Mouse (Mus musculus): ENCODE measurements around the gene Prss36. TPM values are rescaled to one million over a fixed set of nuclear protein-coding genes. Genes with fewer than 3 reads are reported as not detected.
"Not testable (repeated sequence)": the region's sequence is repeated elsewhere in the genome, so short reads cannot be mapped to it uniquely, and the experiment has no call there.

The Prss36 gene
- polyA plus RNA-seq, 1 experiment from 2014 or later: 10.6 TPM

DNA sequence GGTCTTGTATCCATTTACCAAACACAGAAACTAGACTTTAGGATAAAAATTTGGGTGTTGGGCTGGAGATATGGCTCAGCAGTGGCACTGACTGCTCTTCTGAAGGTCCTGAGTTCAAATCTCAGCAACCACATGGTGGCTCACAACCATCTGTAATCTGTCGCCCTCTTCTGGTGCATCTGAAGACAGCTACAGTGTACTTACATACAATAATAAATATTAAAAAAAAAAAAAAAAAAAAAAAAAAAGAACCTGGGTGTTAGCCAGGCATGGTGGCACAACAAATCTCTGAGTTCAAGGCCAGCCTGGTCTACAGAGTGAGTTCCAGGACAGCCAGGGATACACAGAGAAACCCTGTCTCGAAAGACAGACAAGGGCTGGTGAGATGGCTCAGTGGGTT lies 4.4 kb downstream of the Prss36 start:
- H3K4me2 ChIP-seq; H3K9me3 ChIP-seq (replicated peaks; ENCODE audit: control insufficient read depth, low read length); H3K4me1 ChIP-seq (ENCODE audit: control insufficient read depth, insufficient read depth, low read length); H3K27ac ChIP-seq (ENCODE audit: low read depth, low read length); ATAC-seq (replicated peaks; ENCODE audit: insufficient number of reproducible peaks, low FRiP score, low TSS enrichment); H3K9ac ChIP-seq (ENCODE audit: low read depth, low read length); H3K4me3 ChIP-seq (ENCODE audit: low read depth, low read length); H3K36me3 ChIP-seq (ENCODE audit: control insufficient read depth, insufficient read depth, low read length): not testable (repeated sequence)
- 53% methylated on average over 2 of the region's 2 CpGs for WGBS (ENCODE audit: insufficient replicate concordance)
- H3K27me3 ChIP-seq (ENCODE audit: control insufficient read depth, insufficient read depth, low read length): peaks cover 30% of the 10 kb centered on the region

DNA sequence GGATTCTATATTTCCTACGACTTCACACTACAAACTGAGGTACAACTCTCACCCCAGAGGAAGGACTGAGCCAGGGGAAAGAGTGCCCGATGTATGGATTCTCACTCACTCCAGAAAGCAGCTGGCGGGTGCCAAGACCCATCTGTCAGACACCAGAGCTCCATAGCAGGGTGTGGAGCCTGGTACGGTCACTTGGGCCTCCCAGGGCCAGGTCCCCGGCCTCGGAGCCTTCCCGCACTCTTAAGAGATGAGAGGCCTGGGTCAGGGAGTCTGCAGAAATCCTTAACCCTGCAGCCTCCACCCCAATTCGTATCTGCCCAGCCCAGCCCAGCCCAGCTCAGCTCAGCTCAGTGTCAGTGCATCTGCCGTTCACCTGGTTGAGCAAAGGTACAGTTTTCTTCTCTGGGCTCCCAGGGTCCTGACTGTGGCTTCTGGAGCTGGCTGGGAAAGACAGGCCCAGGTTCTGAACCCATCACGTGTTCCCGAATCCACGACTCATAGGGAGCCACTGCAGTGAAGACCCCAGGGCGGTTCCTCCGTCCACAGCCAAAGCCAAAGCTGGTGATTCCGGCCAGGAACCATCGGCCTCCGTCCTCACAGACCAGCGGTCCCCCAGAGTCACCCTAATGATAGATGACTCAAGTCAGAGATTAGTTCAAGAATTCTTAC lies 10.2 kb downstream of the Prss36 start:
- Histone ChIP-seq H3K9me3 (replicated peaks; ENCODE audit: control insufficient read depth, low read length) (no peaks in the 10 kb centered on the region), H3K4me3 (ENCODE audit: low read depth, low read length) (peak overlapping the region; percentile 65), H3K4me1 (ENCODE audit: control insufficient read depth, insufficient read depth, low read length) (peaks cover 5% of the 10 kb centered on the region; the same call in 1 of the 2 replicates), H3K36me3 (ENCODE audit: control insufficient read depth, insufficient read depth, low read length) (no peaks in the 10 kb centered on the region), H3K27ac (ENCODE audit: low read depth, low read length) (no peak overlapping the region), H3K4me2 (peak overlapping the region; percentile 96), H3K27me3 (ENCODE audit: control insufficient read depth, insufficient read depth, low read length) (no peaks in the 10 kb centered on the region), H3K9ac (ENCODE audit: low read depth, low read length) (peak overlapping the region; percentile 85)
- no peak for ATAC-seq (replicated peaks; ENCODE audit: insufficient number of reproducible peaks, low FRiP score, low TSS enrichment)
- WGBS (ENCODE audit: insufficient replicate concordance): 53% methylated on average over 18 of the region's 18 CpGs

DNA sequence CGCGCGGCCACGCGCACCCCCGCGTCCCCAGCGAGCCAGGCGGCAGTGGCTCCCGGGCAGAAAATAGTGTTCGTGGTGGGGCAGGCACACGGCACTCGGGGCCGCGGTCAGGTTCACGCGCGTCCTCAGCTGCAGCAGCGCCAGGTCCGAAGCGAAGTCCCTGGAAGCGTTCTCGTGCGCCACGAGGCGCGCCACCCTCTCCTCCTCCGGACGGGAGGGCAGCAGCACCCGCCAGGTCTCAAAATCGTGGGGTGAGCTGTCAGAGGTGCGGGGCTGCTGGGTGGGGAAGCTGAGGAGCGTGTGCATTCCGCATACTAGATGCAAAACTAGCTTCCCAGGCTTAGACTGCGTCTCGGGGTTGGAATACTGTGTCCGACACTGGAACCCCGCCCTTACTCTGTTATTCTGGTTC lies 10.8 kb downstream of the Prss36 start:
- under 1% methylated on average over 38 of the region's 38 CpGs for WGBS (ENCODE audit: insufficient replicate concordance)
- H3K9ac ChIP-seq (ENCODE audit: low read depth, low read length): peak overlapping the region; percentile 85
- ATAC-seq (replicated peaks; ENCODE audit: insufficient number of reproducible peaks, low FRiP score, low TSS enrichment): peak; percentile 41
- 0 out of 2 replicates have a peak overlapping the region, but pooled peaks have one; percentile 35 for H3K27ac ChIP-seq (ENCODE audit: low read depth, low read length)
- H3K27me3 ChIP-seq (ENCODE audit: control insufficient read depth, insufficient read depth, low read length): no peaks in the 10 kb centered on the region
- H3K4me1 ChIP-seq (ENCODE audit: control insufficient read depth, insufficient read depth, low read length): peaks cover 5% of the 10 kb centered on the region; the same call in 1 of the 2 replicates
- no peaks in the 10 kb centered on the region for H3K36me3 ChIP-seq (ENCODE audit: control insufficient read depth, insufficient read depth, low read length)
- H3K4me3 ChIP-seq (ENCODE audit: low read depth, low read length): peak overlapping the region; percentile 65
- H3K4me2 ChIP-seq: peak overlapping the region; percentile 96
- H3K9me3 ChIP-seq (replicated peaks; ENCODE audit: control insufficient read depth, low read length): no peaks in the 10 kb centered on the region

DNA sequence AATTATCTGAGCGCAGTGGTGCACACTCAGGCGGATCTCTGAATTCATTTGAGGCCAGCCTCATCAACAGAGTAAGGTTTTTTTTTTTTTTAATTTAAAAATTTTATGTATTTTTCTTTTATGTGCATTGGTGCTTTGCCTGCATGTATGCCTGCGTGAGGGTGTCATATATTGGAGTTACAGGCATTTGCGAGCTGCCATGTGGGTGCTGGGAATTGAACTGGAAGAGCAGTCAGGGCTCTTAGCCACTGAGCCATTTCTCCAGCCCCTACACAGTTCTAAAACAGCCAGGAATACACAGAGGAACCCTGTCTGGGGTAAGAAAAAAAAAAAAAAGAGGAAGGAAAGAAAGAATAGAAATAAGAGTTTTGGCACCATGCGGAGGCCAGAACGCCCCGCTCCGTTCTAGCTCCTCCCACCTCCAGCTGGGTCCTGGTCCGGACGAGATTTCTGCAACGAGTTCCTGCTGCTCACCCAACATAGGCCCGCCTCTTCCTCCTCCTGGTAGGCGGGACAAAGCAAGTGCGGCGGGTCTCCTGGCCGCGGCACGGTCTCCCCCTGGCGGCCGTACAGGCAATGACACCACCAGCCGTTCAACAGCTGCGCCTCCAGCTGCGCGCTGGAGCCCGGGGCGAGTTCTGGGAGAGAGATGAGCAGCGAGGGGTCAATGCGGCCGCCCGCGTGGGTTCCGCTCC lies 11.3 kb downstream of the Prss36 start:
- Histone ChIP-seq H3K36me3 (ENCODE audit: control insufficient read depth, insufficient read depth, low read length) (no peaks in the 10 kb centered on the region), H3K4me2 (peak overlapping the region; percentile 96), H3K4me1 (ENCODE audit: control insufficient read depth, insufficient read depth, low read length) (peaks cover 5% of the 10 kb centered on the region; the same call in 1 of the 2 replicates), H3K9ac (ENCODE audit: low read depth, low read length) (peak overlapping the region; percentile 85), H3K4me3 (ENCODE audit: low read depth, low read length) (peak overlapping the region; percentile 65), H3K27me3 (ENCODE audit: control insufficient read depth, insufficient read depth, low read length) (0 out of 2 replicates have a peak, but pooled peaks cover 3% of the 10 kb centered on the region), H3K9me3 (replicated peaks; ENCODE audit: control insufficient read depth, low read length) (no peaks in the 10 kb centered on the region), H3K27ac (ENCODE audit: low read depth, low read length) (no peak overlapping the region)
- ATAC-seq (replicated peaks; ENCODE audit: insufficient number of reproducible peaks, low FRiP score, low TSS enrichment): peak; percentile 92
- WGBS (ENCODE audit: insufficient replicate concordance): 7% methylated on average over 32 of the region's 32 CpGs

DNA sequence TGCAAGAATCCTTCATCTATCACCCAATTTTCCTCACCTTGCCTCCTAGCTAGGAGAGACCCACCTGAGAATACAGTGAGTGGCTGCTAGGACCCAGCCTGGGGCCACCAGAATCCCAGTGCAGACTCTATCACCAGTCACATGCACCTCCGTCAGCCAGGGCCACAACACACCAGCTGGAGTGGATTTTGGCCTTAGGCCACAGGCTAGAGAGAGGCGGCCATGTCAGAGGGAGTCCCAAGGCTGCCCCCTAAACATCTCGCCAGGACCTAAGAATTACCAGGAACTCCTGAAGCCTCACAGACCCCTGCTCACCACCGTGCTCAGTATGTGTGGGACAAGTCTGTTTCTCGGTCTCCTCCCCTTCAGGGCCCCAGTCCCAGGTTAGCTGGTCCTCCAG lies 12.4 kb downstream of the Prss36 start:
- H3K9me3 ChIP-seq (replicated peaks; ENCODE audit: control insufficient read depth, low read length): no peaks in the 10 kb centered on the region
- H3K4me3 ChIP-seq (ENCODE audit: low read depth, low read length): no peak overlapping the region
- H3K4me2 ChIP-seq: no peak overlapping the region
- H3K27ac ChIP-seq (ENCODE audit: low read depth, low read length): no peak overlapping the region
- no peak overlapping the region for H3K9ac ChIP-seq (ENCODE audit: low read depth, low read length)
- H3K4me1 ChIP-seq (ENCODE audit: control insufficient read depth, insufficient read depth, low read length): peaks cover 7% of the 10 kb centered on the region; the same call in 1 of the 2 replicates
- H3K27me3 ChIP-seq (ENCODE audit: control insufficient read depth, insufficient read depth, low read length): peaks cover 8% of the 10 kb centered on the region; the same call in 1 of the 2 replicates
- 78% methylated on average over 5 of the region's 5 CpGs for WGBS (ENCODE audit: insufficient replicate concordance)
- H3K36me3 ChIP-seq (ENCODE audit: control insufficient read depth, insufficient read depth, low read length): no peaks in the 10 kb centered on the region
- no peak for ATAC-seq (replicated peaks; ENCODE audit: insufficient number of reproducible peaks, low FRiP score, low TSS enrichment)

DNA sequence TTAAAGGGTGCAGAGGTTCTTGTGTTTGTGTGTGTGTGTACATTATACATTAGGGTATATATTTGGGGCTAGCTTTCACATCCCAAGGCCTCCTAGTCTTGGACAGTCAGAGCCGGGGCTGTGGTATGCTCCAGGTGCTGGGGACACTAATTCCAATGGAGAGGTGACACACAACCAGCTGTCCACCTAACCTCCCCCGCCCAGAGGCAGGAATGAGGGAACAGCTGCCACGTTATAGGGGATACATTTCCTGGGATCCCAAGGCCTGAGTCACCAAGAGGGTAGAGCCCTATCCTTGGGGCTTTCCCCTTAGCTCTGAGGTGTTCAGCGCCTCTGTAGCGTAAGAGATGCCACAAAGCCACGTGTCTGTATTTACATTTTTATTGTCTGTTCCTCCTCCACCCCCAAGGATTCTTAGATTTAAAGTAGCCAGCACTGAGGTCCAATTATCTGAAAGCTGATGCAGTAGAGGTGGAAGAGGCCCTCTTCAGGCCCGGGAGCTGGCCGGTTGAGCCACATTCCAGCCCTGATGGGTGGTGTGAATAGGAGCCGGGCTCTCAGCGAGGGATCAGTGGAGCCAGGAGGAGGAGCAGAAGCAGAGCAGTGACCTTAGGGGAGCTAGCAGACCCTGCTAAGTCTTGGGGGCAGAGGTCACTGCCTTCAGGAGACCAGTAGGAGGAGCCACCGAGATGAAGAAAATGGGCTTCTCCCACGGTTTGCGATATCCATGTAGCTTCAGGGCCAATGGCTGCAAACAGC lies 14.1 kb downstream of the Prss36 start:
- Histone ChIP-seq H3K36me3 (ENCODE audit: control insufficient read depth, insufficient read depth, low read length) (no peaks in the 10 kb centered on the region), H3K4me1 (ENCODE audit: control insufficient read depth, insufficient read depth, low read length) (peaks cover 7% of the 10 kb centered on the region; the same call in 1 of the 2 replicates), H3K27me3 (ENCODE audit: control insufficient read depth, insufficient read depth, low read length) (peaks cover 17% of the 10 kb centered on the region), H3K27ac (ENCODE audit: low read depth, low read length) (no peak overlapping the region), H3K9ac (ENCODE audit: low read depth, low read length) (no peak overlapping the region), H3K4me2 (no peak overlapping the region), H3K9me3 (replicated peaks; ENCODE audit: control insufficient read depth, low read length) (no peaks in the 10 kb centered on the region), H3K4me3 (ENCODE audit: low read depth, low read length) (no peak overlapping the region)
- WGBS (ENCODE audit: insufficient replicate concordance): 23% methylated on average over 13 of the region's 13 CpGs
- ATAC-seq (replicated peaks; ENCODE audit: insufficient number of reproducible peaks, low FRiP score, low TSS enrichment): no peak

DNA sequence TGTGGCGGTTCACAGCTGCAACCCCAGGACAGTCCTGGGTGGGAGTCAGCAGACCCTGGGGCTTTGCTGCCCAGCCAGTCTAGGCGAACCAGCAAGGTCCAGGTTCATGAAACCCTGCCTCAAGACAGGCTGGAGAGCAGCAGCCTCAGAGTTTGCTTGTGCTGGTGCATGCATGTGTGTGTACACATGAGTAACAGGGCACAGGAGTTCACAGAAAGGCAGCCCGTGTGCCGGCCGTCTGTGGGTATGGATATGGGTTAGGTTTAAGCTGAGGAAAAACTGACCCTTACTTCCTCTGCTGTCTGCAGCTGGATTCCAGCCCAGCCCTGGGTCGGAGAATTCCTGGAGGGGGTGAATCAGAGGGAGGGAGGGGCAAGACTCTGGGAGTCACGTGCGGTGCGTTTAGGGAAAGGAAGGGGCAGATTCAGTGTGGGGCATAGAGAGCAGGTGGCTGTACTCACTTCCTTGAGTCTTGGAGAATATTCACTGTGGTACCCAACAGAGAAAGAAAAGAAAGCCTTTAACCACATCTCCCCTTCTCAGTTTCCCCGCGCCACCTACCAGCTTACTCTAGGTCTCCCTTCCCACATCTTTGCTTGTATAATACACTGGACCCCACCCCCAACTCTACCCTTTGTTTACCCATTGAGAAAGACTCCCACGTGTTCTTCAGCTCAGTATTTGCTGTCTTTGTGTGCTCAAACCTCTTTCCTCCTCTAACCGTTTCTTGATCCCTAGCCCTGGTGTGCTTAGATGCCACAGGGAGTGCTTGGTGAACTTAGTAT lies 15.0 kb downstream of the Prss36 start:
- Histone ChIP-seq H3K4me3 (ENCODE audit: low read depth, low read length) (no peak overlapping the region), H3K27me3 (ENCODE audit: control insufficient read depth, insufficient read depth, low read length) (peaks cover 17% of the 10 kb centered on the region), H3K9ac (ENCODE audit: low read depth, low read length) (no peak overlapping the region; the same call in 1 of the 2 replicates), H3K36me3 (ENCODE audit: control insufficient read depth, insufficient read depth, low read length) (no peaks in the 10 kb centered on the region), H3K27ac (ENCODE audit: low read depth, low read length) (no peak overlapping the region), H3K4me2 (no peak overlapping the region), H3K9me3 (replicated peaks; ENCODE audit: control insufficient read depth, low read length) (no peaks in the 10 kb centered on the region), H3K4me1 (ENCODE audit: control insufficient read depth, insufficient read depth, low read length) (peaks cover 7% of the 10 kb centered on the region; the same call in 1 of the 2 replicates)
- WGBS (ENCODE audit: insufficient replicate concordance): 40% methylated on average over 13 of the region's 13 CpGs
- ATAC-seq (replicated peaks; ENCODE audit: insufficient number of reproducible peaks, low FRiP score, low TSS enrichment): no peak

DNA sequence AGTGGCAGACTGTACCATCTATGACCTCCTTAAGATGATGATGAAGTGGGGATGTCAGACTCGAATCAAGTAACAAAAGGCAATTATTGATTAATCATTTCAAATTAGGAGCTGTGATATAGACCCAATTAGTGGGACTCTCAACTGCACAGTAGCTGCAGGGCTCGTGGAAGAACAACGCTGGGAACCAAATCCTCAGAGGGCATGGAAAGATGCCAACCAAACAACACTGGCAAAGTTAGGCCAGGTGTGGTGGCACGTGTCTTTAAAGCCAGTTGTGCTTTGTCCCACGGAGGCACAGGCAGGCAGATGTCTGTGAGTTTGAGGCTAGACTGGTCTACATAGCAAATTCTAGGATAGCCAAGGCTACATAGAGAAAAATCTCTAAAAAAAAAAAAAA lies 15.9 kb downstream of the Prss36 start:
- 0 out of 2 replicates have a peak, but pooled peaks cover 3% of the 10 kb centered on the region for H3K4me1 ChIP-seq (ENCODE audit: control insufficient read depth, insufficient read depth, low read length)
- no peak overlapping the region for H3K4me3 ChIP-seq (ENCODE audit: low read depth, low read length)
- no peaks in the 10 kb centered on the region for H3K9me3 ChIP-seq (replicated peaks; ENCODE audit: control insufficient read depth, low read length)
- no peak overlapping the region for H3K27ac ChIP-seq (ENCODE audit: low read depth, low read length)
- ATAC-seq (replicated peaks; ENCODE audit: insufficient number of reproducible peaks, low FRiP score, low TSS enrichment): no peak
- H3K4me2 ChIP-seq: no peak overlapping the region
- H3K36me3 ChIP-seq (ENCODE audit: control insufficient read depth, insufficient read depth, low read length): no peaks in the 10 kb centered on the region
- no peak overlapping the region for H3K9ac ChIP-seq (ENCODE audit: low read depth, low read length)
- 80% methylated on average over 5 of the region's 5 CpGs for WGBS (ENCODE audit: insufficient replicate concordance)
- H3K27me3 ChIP-seq (ENCODE audit: control insufficient read depth, insufficient read depth, low read length): peaks cover 17% of the 10 kb centered on the region

Measured in heart, embryonic 11.5 days (tissue).